Mouse (Mus musculus) cerebellum, postnatal 14 days (tissue): ENCODE data around the gene Otud5.
"Not testable (repeated sequence)": the region's sequence is repeated elsewhere in the genome, so short reads cannot be mapped to it uniquely, and the experiment has no call there.

ENCODE experiments used
- DNase-seq, 2 experiments: peaks; one replicate each; pipeline ENCODE4 v3.0.0; 2021; ENCODE audit warnings: mixed read lengths in 2 of 2

Otud5 gene

DNA sequence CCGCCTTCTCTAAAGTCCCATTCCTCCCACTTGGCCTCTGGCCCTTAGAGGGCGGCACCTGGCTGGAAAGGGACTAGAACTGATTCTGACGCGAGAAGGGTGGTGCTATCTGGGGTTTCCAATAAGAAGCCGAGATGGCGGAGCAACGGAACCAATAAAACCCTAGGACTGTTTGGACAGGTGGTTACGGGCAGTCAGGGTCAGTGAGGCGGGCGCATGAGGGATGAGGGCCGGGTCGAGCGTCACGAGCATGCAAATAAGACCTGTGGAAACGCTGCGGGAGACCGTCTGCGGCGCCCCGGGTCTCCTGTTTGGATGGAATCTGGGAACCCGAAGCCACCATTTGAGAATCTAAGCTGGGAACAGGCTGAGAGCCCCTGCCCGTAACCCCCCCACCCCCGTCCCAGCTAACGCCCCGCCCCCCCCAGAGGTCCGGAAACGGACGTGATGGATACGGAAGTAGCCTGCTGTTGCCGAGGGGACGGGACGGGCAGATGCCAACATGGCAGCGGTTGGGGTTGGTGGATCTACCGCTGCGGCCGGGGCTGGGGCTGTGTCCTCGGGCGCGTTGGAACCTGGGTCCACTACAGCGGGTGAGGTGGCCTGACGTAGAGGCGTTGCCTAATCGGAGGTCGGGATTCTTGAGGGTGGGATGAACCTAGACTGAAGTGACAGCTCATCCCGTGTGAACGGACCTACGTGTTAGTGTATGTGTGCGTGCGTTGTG, 42.8 kb downstream of the Otud5 start, which contains the start of gene Slc35a2:
Slc35a2 (plus strand) TSS at position 188 of the 727 bp plus-strand sequence.
- DNase-seq: peak; percentile 86 to 87

DNA sequence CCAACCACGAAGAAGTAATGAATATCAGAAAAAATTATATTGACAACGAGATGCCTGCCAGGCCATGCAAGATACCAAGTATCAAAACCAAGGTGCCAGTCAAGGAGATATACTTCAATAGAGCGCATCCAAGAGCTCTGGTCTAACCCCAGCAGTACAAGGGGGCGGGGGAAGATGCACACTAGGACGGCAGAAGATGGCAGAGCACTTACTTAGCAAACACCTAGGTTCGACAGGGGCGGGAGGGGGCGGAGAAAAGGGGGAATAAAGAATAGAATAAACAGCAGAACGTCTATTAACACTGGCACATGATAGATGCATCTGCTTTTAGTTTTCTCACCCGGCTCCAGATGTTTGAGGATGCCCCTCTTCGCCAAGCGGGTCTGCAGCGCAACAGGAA, 57.0 kb downstream of the Otud5 start:
- DNase-seq: no peak

DNA sequence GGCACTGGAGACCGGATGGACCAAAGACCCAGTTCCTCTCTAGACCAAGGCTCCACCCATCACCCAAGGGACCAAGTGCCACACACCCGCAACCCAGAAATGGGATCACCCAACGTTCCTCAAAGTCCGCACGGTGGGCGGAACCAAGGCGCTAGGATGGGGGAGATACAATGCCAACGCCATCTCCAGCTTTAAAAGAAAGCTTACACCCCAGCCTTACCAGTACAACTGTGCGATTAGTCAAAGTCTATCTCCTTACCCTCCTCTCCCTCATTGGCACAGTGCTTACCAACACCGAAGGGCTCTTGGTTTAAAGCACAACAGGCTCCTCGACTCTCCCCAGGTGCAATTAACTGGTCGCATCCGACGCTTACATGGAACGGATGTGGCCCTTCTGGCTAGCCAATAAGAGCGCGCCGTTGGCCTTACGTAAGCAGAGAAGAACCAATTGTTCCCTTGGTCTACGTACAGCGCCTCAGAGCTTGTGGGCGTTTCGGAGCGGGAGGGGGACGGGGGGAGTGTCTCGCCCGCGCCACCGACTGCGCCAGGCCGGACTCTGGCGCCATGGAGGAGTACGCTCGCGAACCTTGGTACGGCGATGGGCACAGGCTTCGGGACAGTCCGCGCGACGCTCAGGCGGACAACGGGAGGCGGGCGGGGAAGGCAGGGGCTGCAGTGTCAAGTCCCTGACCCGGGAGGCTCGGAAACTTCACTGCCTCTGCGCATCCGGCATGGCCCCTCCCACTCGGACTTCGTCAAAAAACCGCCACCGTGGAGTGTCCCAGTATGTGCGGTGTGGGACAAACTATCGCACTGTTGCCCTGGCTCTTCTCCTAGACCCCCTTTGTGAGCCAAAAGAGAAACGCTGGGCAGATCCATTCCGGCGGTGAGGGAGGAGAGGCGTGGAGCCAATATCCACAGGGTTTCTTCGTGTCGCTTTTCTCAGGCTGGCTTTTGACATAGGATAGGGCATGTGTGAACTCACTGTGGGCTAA, 58.0 kb downstream of the Otud5 start, which contains the start of the genes Pqbp1 and Timm17b:
Pqbp1 (minus strand) TSS at position 390 of the 995 bp plus-strand sequence.
Timm17b (plus strand) TSS at position 478 of the 995 bp plus-strand sequence.
- DNase-seq: peak; percentile 87 to 90

DNA sequence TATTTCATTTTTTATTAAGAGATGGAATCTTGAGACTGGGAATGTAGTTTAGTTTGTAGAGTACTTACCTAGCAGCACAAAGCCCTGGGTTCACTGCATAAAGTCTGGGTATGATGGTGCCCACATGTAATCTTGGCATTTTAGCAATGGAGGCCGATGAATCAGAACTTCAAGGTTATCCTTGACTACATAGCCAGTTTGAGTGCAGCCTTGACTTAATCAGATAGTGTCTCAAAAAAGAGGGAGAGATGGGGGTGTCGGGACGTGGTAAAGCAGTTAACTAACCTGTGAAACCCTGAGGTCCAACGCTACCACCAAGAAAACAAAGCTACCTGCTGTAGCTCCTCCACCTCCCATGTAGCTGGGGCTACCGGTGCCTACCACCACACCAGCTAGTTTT, 63.3 kb downstream of the Otud5 start:
- no peak for DNase-seq

DNA sequence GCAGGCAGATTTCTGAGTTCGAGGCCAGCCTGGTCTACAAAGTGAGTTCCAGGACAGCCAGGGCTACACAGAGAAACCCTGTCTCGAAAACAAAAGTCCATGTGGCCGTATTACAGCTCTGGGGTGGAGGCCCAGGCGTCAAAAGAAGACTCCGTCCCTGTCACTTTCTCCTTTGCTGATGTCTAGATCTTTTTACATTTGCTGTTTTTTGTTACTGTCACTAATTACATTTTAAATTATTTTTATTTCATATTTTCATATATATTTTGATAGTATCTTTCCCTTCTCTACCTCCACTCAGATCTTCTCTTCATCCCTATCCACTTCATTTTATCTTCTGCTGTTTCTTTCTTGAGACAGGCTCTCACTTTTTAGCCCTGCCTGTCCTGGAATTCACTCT, 66.6 kb downstream of the Otud5 start, which contains the start of gene Gm10491:
Gm10491 (minus strand) TSS at position 101 of the 400 bp plus-strand sequence.
- no peak for DNase-seq

DNA sequence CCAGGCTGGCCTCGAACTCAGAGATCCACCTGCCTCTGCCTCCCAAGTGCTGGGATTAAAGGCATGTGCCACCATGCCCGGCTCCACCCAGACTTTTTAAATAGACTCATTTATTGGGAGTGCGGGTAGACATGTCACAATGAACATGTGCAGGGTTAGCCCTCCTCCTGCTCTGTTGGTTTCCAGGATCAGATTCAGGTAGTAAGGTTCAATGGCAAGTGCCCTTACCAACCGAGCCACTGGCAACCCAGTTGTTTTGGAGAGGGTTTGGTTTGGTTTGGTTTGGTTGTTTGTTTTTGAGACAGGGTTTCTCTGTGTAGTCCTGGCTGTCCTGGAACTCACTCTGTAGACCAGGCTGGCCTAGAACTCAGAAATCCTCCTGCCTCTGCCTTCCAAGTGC, 68.1 kb downstream of the Otud5 start, which contains the start of gene Gm10490:
Gm10490 (plus strand) TSS at position 301 of the 400 bp plus-strand sequence.
- DNase-seq: not testable (repeated sequence)

DNA sequence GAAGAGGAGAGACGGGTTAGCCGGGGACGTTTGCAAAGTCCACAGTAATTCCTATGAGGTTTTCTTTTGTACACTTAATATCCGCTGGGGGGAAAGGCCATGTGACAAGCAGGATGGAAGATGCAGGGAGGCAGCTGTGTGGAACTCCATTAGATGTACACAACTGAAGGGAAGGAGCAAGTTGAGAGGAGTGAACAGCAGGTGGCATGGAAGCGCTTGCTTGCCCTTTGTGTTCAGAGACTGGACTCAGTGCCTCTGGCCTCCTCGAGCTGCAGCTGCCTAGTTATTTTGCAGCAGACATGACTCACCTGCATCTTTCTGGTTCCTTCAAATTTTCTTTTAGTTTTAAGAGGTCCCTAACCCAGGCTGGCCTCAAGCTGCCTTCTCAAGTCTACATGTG, 69.3 kb downstream of the Otud5 start:
- no peak for DNase-seq

DNA sequence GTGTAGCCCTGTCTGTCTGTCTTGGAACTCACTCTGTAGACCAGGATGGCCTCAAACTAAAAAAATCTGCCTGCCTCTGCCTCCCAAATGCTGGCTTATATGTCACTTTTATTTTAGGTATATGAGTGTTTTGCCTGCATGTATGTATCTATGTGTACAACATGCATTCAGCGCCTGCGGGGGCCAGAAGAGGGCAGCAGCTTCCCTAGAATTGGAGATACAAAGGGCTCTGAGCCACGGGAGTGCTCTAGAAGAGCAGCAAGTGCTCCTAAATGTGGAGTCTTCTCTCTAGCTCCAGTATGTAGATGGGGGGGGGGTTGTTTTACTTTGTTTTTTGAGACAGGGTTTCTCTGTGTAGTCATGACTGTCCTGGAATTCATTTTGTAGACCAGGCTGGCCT, 74.5 kb downstream of the Otud5 start:
- peak in 1 of 2 experiments; percentile 64 for DNase-seq

DNA sequence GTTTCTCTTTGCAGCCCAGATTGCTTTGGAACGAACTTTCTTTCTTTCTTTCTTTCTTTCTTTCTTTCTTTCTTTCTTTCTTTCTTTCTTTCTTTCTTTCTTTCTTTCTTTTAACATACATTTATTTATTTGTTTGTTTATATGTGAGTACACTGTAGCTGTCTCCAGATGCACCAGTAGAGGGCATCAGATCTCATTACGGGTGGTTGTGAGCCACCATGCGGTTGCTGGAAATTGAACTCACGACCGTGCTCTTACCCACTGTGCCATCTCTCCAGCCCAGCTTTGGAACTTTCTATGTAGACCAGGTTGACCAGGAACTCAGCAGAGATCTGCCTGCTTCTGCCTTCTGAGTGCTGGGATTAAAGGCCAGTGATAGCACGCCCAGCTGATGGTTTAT, 76.8 kb downstream of the Otud5 start:
- DNase-seq: not testable (repeated sequence)

DNA sequence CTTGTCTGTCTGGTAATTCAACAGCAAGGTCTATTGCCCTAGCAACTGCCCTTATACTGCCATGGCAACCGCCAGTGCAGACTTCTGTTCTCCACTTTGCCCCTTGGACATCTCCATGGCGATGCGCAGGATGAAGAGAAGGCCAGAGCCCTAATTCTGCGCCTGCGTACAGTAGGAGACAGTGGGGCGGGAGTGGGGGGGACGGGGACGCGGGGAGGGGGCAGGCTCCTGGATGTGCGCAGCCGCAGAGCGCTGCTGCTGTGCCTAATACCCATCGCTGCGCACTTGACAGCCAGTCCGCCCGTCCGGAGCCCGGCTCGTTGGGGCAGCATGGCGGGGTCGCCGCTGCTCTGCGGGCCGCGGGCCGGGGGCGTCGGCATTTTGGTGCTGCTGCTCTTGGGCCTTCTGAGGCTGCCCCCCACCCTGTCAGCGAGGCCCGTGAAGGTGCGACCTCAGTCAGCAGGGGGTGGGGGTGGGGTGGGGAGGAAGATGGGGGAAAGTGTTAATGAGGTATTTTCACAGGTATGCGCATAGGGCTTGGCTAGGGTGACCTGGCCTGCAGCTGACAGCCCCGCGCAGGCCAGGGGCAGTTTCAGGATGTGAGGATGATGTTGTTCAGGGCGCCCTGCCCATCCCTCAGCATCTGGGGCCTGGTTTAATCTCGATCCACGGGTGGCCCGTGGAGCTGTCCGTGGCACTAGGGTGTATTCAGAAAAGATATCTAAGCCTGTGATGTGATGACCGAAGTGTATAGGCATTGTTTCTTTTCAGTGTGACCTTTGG, 78.6 kb downstream of the Otud5 start, which contains the start of gene Pcsk1n:
Pcsk1n (plus strand) TSS at position 222 of the 783 bp plus-strand sequence.
- DNase-seq: peak; percentile 72 to 75

DNA sequence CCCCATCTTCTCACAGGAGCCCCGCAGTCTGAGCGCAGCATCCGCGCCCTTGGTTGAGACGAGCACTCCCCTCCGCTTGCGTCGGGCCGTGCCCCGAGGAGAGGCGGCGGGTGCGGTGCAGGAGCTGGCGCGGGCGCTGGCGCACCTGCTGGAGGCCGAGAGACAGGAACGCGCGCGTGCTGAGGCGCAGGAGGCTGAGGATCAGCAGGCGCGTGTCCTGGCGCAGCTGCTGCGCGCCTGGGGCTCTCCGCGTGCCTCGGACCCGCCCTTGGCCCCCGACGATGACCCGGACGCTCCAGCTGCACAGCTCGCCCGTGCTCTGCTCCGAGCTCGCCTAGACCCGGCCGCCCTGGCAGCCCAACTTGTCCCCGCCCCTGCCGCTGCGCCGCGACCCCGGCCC, 80.9 kb downstream of the Otud5 start:
- peak in 1 of 2 experiments; percentile 33 for DNase-seq
